In the genomic region with DNA sequence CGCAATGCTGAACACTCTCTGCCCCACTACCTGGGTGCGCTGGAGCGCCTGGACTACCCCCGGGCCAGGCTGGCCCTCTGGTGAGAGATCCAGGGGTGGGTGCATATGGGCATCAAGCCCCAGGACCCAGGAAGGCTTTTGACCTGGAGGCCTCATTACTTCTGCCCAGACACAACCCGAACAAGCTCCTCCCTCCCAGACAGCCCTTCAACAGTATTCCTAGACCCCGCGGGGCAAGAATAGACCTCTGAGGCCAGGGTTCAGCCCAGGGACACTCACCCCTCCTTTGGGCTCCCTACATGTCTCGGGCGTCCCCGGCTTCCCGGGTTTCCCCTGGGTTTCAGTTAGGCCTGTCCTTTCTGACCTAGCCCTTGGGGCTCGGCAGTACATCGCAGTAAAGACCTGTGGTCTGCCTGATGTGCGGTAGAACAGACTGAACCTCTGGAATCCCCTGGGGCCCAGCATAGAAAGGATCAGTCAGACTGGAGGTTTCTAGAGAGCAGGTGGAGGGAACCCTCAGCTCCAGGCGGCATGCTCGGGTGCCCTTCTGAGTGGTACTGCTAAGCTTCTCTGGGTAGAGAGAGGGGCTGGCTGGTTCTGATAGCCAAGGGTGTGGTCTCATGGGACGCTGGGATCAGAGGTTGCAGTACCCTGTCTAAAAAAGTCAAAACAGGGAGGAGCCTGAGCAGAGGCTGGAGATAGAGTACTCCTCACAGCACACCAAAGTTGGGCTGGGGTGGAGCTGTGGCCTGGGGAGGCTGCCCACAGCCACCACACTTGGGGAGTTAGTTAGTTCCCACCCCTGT, we compare ENCODE assay signal across 8 mouse cellular contexts. TPM values are rescaled to one million over a fixed set of nuclear protein-coding genes. Genes with fewer than 3 reads are reported as not detected.
A peak's percentile ranks its signal among the peaks of the same experiment; 100 is the strongest.
DNase-seq lines count a peak whose midpoint lies in the region; ATAC-seq and TF ChIP-seq lines count a peak whose summit lies in the region.

No protein-coding gene starts in this region.

- H3K27me3 ChIP-seq in heart, adult 2 months (ENCODE audit: control insufficient read depth, insufficient read depth, low read length) = no peaks in the 10 kb centered on the region
- no peaks in the 10 kb centered on the region for H3K27me3 ChIP-seq in midbrain, embryonic 12.5 days

- intact Hi-C loops in heart, adult 2 months (cut with DNase I) = loop anchor here (1.0 kb wide), 1 partner anchor 107 kb away; no protein-coding TSS in a partner anchor

- H3K79me2 ChIP-seq in heart, adult 2 months (replicated peaks; ENCODE audit: control insufficient read depth, insufficient read depth, low read length) = no peaks in the 10 kb centered on the region

- H3K9ac ChIP-seq in heart, adult 2 months (ENCODE audit: low read depth, low read length) = peak overlapping the region; percentile 68
- H3K9ac ChIP-seq in midbrain, embryonic 12.5 days (replicated peaks) = peak overlapping the region; percentile 68

- no peak for TF ChIP-seq CTCF in heart, adult 2 months (IDR thresholded peaks at IDR 0.05)

- H3K4me2 ChIP-seq in midbrain, embryonic 12.5 days (replicated peaks) = peak overlapping the region; percentile 85

- peak; percentile 27 for DNase-seq in lung, adult 18-20 months
- no peak for DNase-seq in lung, postnatal 14 days
- DNase-seq in c-Kit-positive CD71-positive TER-119-positive erythroid progenitor cells, embryonic 14.5 days (ENCODE audit: low spot score) = peak; percentile 88
- peak; percentile 48 to 57 for DNase-seq in heart, adult 2 months
- peak; percentile 27 for DNase-seq in kidney, postnatal 10 days
- peak; percentile 9 for DNase-seq in thymus, postnatal 14 days
- DNase-seq in frontal cortex, postnatal 14 days (ENCODE audit: low spot score in 2 of 2) = no peak

- H3K4me1 ChIP-seq in heart, adult 2 months (ENCODE audit: control insufficient read depth, insufficient read depth, low read length) = no peaks in the 10 kb centered on the region
- H3K4me1 ChIP-seq in midbrain, embryonic 12.5 days = peaks cover 18% of the 10 kb centered on the region

- TF ChIP-seq POLR2A in heart, adult 2 months (IDR thresholded peaks at IDR 0.05; ENCODE audit: insufficient read depth, low read depth, low read length) = no peak

- no peaks in the 10 kb centered on the region for H3K9me3 ChIP-seq in midbrain, embryonic 12.5 days

- WGBS in heart, adult 2 months = 26% methylated on average over 17 of the region's 17 CpGs
- WGBS in midbrain, embryonic 12.5 days = 1% methylated on average over 17 of the region's 17 CpGs

- peak overlapping the region; percentile 59 for H3K4me3 ChIP-seq in heart, adult 2 months
- peak overlapping the region; percentile 49 for H3K4me3 ChIP-seq in midbrain, embryonic 12.5 days

- H3K36me3 ChIP-seq in heart, adult 2 months (ENCODE audit: control insufficient read depth, insufficient read depth, low read length) = no peaks in the 10 kb centered on the region
- H3K36me3 ChIP-seq in midbrain, embryonic 12.5 days = peaks cover 6% of the 10 kb centered on the region; the same call in 1 of the 2 replicates

- peak; percentile 55 for ATAC-seq in midbrain, embryonic 12.5 days (ENCODE audit: low FRiP score, low read depth)

- peak overlapping the region; percentile 57 for H3K27ac ChIP-seq in heart, adult 2 months
- peak overlapping the region; percentile 69 for H3K27ac ChIP-seq in midbrain, embryonic 12.5 days (replicated peaks)

- TF ChIP-seq EP300 in heart, adult 2 months (IDR thresholded peaks at IDR 0.05; ENCODE audit: insufficient read depth, low read depth, low read length) = no peak

RNA-seq across cellular contexts. Expression of gene Cercam, which starts 0.9 kb away (rescaled TPM):
- 1 to 10 TPM; 3.0 to 4.1 TPM for total RNA-seq in heart, adult 2 months (2021)
- polyA plus RNA-seq in heart, adult 2 months (2012; rRNA removed) = 6.9 and 9.1 TPM in 2 replicates
- 22.3 and 22.6 TPM in 2 replicates for polyA plus RNA-seq in midbrain, embryonic 12.5 days (2016; fragmentation: Nextera tagmentation; extraction: Ambion mirVana)

RNA-seq across cellular contexts. Expression of gene Odf2, which starts 19.2 kb away (rescaled TPM):
- 10 to 100 TPM; 16.6 to 20.1 TPM for total RNA-seq in heart, adult 2 months (2021)
- polyA plus RNA-seq in heart, adult 2 months (2012; rRNA removed) = 22.2 and 22.3 TPM in 2 replicates
- 108 and 110 TPM in 2 replicates for polyA plus RNA-seq in midbrain, embryonic 12.5 days (2016; fragmentation: Nextera tagmentation; extraction: Ambion mirVana)

RNA-seq across cellular contexts. Expression of gene Urm1, which starts 50.0 kb away (rescaled TPM):
- 10 to 100 TPM; 31.7 to 34.4 TPM for total RNA-seq in heart, adult 2 months (2021)
- 30.5 and 38.3 TPM in 2 replicates for polyA plus RNA-seq in heart, adult 2 months (2012; rRNA removed)
- polyA plus RNA-seq in midbrain, embryonic 12.5 days (2016; fragmentation: Nextera tagmentation; extraction: Ambion mirVana) = 15.3 and 19.0 TPM in 2 replicates

Comparison
In these comparisons a context has a peak if more than half of its experiments do, and no peak if none do; other contexts are left out.
1. DNase-seq: peak in lung, adult 18-20 months (2 of 2), c-Kit-positive CD71-positive TER-119-positive erythroid progenitor cells, embryonic 14.5 days (single experiment), heart, adult 2 months (2 of 2), kidney, postnatal 10 days (single experiment) and thymus, postnatal 14 days (single experiment); none in lung, postnatal 14 days (single experiment) and frontal cortex, postnatal 14 days (0 of 2).